Mouse (Mus musculus): ENCODE measurements at regions not wholly inside any gene's neighbourhood (a gene's known extent, or its start where the extent isn't known, plus 50 kb on each side); places are given as distances from the start of the nearest gene placed in this dataset.

DNA sequence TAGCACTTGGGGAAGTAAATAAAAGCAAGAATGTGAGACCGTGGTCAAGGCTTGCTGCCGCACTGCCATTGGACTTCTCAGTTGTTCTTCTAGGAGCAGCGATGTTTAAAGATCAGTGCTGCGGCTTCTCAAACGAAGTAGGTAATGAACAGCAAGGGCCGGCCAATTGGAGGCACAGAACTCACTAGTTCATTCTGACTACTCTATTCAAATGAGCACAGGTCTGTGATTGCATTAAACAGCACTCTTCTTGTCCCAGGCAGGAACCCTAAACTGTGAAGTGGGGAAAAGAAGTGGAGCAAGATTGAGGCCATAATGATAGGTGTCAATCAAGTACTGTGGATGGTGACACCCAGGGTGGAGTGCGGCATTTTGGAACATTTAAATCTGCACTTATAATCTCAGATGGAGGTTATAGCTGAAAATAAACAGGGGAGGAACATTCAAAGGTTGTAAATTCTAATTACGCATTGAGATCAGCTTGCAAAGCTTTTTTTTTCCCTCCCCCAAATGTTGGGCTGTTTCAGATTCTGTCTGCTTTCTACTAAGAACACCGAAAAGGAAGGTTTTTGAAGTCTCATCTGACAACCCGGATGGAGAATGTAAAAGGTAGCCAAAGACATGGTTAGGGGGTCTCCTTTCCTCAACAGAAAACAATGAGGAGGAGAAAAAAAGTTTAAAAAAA lies 438.5 kb upstream of the Pou3f3 start:
- no peaks in the 10 kb centered on the region for H3K9me3 ChIP-seq (replicated peaks)
- no peak overlapping the region for H3K4me2 ChIP-seq
- no peak overlapping the region for H3K4me3 ChIP-seq (replicated peaks)
- H3K4me1 ChIP-seq (replicated peaks) = no peaks in the 10 kb centered on the region
- 65% methylated on average over 10 of the region's 10 CpGs for WGBS (ENCODE audit: insufficient replicate concordance)
- no peaks in the 10 kb centered on the region for H3K27me3 ChIP-seq
- H3K36me3 ChIP-seq (replicated peaks) = no peaks in the 10 kb centered on the region
- no peak overlapping the region for H3K9ac ChIP-seq
- ATAC-seq (ENCODE audit: insufficient read depth) = no peak
- no peak overlapping the region for H3K27ac ChIP-seq (replicated peaks)

DNA sequence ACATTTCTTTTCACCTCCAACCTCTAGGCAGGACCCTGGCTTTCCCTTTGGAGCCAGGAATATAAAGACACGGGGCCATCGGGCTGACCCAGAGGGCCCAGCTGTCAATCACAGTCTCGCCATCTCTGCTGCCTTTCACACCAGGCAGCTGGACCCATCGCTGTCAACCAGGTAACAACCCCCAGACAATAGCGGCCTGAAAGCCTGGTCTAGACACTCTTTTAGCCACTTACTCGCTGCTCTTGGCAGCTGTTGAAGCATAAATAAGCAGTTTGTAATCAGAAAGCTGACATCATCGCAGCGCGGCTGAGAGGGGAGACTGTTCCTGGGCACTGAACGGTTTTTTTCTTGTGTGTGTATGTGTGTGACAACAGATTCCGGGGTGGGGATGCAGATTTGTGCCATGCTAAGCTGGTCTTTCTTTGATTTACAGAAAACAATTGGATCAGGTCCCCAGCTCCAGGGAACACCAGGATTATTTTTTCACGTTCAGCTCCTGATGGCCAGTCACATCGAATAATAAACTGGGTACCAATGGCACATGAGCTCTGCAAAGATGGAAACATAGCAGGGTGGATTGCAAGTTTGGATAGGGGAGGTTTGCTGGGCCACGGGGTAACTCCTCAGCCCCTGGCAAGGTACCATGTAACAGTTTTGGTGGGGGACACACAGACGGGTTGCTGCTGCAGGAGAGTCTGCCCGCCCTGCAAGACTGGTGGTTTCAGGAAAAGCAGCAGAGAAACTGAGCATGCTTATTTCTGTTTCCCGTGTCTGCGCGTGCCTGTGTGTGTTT lies 437.6 kb upstream of the Pou3f3 start:
- Histone ChIP-seq H3K9ac (no peak overlapping the region), H3K4me2 (no peak overlapping the region), H3K9me3 (replicated peaks) (no peaks in the 10 kb centered on the region), H3K4me3 (replicated peaks) (no peak overlapping the region), H3K36me3 (replicated peaks) (no peaks in the 10 kb centered on the region), H3K27ac (replicated peaks) (no peak overlapping the region), H3K27me3 (no peaks in the 10 kb centered on the region), H3K4me1 (replicated peaks) (no peaks in the 10 kb centered on the region)
- ATAC-seq (ENCODE audit: insufficient read depth) = no peak
- 56% methylated on average over 19 of the region's 19 CpGs for WGBS (ENCODE audit: insufficient replicate concordance)

DNA sequence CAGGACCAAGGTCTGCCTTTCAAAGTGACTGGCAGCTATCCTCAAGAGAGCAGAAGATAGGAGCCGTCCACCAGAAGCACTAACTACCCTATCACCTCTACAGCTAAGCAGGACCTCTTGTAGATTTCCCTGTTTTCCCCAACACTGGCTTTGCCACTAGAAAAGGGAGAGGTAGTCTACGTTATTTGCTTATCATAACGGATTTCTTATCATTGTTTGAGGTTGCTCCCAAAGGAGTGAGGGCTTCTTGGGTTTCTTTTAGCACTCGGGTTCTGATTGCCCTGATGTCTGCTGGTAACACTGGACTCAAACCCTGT lies 437.0 kb upstream of the Pou3f3 start:
- Histone ChIP-seq H3K4me2 (no peak overlapping the region), H3K9ac (no peak overlapping the region), H3K36me3 (replicated peaks) (no peaks in the 10 kb centered on the region), H3K4me1 (replicated peaks) (no peaks in the 10 kb centered on the region), H3K27me3 (no peaks in the 10 kb centered on the region), H3K27ac (replicated peaks) (no peak overlapping the region), H3K9me3 (replicated peaks) (no peaks in the 10 kb centered on the region), H3K4me3 (replicated peaks) (no peak overlapping the region)
- ATAC-seq (ENCODE audit: insufficient read depth) = no peak
- WGBS (ENCODE audit: insufficient replicate concordance) = 36% methylated on average over 4 of the region's 4 CpGs

DNA sequence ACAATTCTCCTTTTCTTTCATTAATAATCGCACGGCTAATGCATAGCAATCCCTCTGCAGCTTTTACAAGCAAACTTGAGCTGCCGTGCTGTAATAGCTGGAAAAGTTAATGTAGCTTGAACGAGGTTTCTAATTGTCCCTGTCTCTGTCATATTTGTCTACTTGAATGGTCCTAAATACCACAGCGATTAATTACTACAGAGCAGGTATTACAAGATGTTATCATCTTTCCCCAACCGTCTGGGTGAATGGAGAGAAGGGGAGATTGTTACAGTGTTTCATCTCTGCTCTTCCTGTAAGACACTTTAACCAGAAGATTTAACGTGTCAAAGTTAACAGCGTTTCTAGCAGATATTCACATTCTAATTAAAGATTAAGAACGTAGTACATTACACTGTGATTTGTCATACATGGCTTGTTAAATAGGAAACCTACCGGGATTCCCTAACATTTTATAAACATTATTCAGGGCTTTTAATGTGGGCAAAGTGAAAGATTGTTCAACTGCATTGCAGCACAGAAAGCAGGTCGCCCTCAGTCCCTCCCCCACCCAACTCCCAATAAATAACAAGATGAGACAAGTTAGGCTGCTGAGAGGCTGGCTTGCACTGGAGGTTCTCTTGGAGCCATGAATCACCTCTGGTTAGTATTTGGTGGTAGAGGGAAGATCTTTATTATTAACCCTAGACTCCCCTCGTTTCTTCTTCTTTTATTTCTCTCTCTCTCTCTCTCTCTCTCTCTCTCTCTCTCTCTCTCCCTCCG lies 436.2 kb upstream of the Pou3f3 start:
- Histone ChIP-seq H3K36me3 (replicated peaks) (no peaks in the 10 kb centered on the region), H3K27ac (replicated peaks) (no peak overlapping the region), H3K27me3 (no peaks in the 10 kb centered on the region), H3K4me3 (replicated peaks) (no peak overlapping the region), H3K9ac (no peak overlapping the region), H3K4me2 (no peak overlapping the region), H3K4me1 (replicated peaks) (no peaks in the 10 kb centered on the region), H3K9me3 (replicated peaks) (no peaks in the 10 kb centered on the region)
- WGBS (ENCODE audit: insufficient replicate concordance) = 48% methylated on average over 13 of the region's 13 CpGs
- ATAC-seq (ENCODE audit: insufficient read depth) = no peak

DNA sequence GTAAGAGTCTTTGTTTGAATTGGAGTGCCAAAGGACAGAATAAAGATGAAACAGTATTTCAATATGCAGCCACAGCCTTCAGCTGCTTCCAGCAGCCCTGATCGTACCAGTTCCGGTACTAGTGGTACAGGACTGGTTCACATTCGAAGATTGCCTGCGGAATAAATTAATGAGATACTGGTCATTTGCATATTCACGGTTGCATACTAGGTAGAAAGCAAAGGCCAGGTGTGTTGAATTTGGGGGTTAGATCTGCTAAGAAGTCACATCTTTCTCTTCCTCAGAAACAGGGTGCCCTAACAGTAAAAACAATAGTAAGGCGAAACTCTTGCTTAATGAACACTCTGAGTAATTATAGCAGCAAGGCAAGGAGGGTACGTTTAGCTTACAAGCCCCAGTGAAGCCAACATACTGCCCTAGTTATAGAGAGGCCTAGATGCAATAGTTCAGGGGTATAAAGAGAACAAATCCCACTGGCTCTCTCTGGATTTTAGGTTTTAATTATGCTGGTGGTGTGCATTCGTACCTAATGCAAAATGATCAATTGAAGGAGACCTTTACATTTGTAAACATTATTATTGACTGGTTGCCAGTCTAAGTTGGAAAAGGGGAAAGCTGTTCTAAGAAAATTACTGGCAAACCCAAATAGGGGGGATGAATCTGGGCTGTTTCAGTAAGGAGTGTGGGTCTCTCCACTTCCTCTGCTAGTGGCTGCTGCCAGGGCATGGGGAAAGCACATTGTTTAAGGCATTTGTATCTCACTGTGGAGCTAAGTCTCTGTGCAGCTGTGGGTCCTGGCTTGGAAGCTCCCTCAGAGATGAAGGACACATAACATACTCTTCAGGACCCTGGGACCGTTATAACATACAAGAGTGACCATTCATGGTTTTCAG lies 435.3 kb upstream of the Pou3f3 start:
- Histone ChIP-seq H3K36me3 (replicated peaks) (no peaks in the 10 kb centered on the region), H3K4me2 (no peak overlapping the region), H3K4me3 (replicated peaks) (no peak overlapping the region), H3K27ac (replicated peaks) (no peak overlapping the region), H3K9me3 (replicated peaks) (no peaks in the 10 kb centered on the region), H3K27me3 (no peaks in the 10 kb centered on the region), H3K4me1 (replicated peaks) (no peaks in the 10 kb centered on the region), H3K9ac (no peak overlapping the region)
- WGBS (ENCODE audit: insufficient replicate concordance) = 54% methylated on average over 9 of the region's 9 CpGs
- ATAC-seq (ENCODE audit: insufficient read depth) = no peak

DNA sequence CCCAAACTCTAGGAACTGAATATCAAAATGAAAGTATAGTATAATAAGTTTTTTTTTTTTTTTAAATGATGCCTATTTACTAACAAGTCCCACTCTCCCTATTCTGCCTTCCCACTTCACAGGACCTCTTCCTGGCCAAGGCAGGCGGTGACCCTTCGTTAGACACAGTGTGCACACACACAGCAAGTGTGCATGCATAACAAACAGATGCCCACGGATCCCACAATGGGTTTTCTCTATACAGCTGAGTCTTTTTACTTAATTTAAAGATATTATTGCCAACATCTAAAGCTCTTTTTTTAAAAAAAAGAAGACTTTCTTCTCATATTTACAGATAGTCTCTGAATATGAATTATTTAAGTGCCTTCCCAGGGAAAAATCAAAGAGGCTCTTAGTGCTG lies 434.5 kb upstream of the Pou3f3 start:
- Histone ChIP-seq H3K4me1 (replicated peaks) (no peaks in the 10 kb centered on the region), H3K36me3 (replicated peaks) (no peaks in the 10 kb centered on the region), H3K4me3 (replicated peaks) (no peak overlapping the region), H3K27me3 (no peaks in the 10 kb centered on the region), H3K4me2 (no peak overlapping the region), H3K9me3 (replicated peaks) (no peaks in the 10 kb centered on the region), H3K9ac (no peak overlapping the region), H3K27ac (replicated peaks) (no peak overlapping the region)
- WGBS (ENCODE audit: insufficient replicate concordance) = 41% methylated on average over 3 of the region's 3 CpGs
- no peak for ATAC-seq (ENCODE audit: insufficient read depth)

DNA sequence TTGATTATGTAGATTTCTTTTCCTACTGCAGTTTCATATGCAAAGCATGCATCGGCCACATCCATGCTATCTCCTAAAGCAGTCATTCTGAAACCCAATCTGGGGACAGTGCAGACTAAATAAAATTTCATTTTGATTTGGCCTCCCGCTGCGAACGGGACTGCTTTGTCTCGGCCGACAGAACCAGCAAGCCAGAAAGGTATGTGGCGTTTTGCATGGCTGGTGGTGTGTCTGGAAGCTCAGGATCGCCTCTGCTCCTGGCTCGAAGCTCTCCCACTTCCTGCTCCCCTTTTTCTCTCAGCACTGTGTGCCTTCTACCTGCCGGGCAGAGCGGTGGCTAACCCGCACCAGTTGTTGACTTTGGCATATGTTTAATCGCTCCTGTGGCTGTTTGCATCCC lies 433.8 kb upstream of the Pou3f3 start:
- no peak for ATAC-seq (ENCODE audit: insufficient read depth)
- Histone ChIP-seq H3K4me2 (0 out of 2 replicates have a peak overlapping the region, but pooled peaks have one; percentile 7), H3K36me3 (replicated peaks) (no peaks in the 10 kb centered on the region), H3K4me3 (replicated peaks) (no peak overlapping the region), H3K27me3 (no peaks in the 10 kb centered on the region), H3K9me3 (replicated peaks) (no peaks in the 10 kb centered on the region), H3K27ac (replicated peaks) (no peak overlapping the region), H3K9ac (no peak overlapping the region), H3K4me1 (replicated peaks) (no peaks in the 10 kb centered on the region)
- 18% methylated on average over 13 of the region's 13 CpGs for WGBS (ENCODE audit: insufficient replicate concordance)

DNA sequence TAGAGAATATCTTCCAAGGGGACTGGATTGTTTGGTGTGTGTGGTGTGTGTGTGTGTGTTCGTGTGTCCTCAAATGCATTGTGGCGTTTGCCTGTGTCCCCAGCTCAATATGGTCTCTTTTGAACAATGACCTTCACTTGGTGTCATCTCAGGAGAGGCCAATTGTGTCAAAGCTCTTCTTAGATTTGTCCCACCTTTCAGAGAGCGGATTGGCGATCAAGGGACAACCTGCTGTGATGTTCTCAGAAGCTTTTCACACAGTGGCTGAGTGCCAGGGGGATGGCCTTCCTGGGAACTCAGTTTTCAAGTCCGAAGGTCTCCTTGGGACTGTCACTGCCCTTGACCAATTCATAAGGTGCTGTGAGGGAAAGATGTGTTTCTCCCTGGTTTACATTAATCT lies 433.0 kb upstream of the Pou3f3 start:
- no peaks in the 10 kb centered on the region for H3K9me3 ChIP-seq (replicated peaks)
- no peak for ATAC-seq (ENCODE audit: insufficient read depth)
- H3K27me3 ChIP-seq = no peaks in the 10 kb centered on the region
- 49% methylated on average over 5 of the region's 5 CpGs for WGBS (ENCODE audit: insufficient replicate concordance)
- H3K36me3 ChIP-seq (replicated peaks) = no peaks in the 10 kb centered on the region
- H3K9ac ChIP-seq = no peak overlapping the region
- no peak overlapping the region for H3K4me2 ChIP-seq
- H3K4me3 ChIP-seq (replicated peaks) = no peak overlapping the region
- no peak overlapping the region for H3K27ac ChIP-seq (replicated peaks)
- no peaks in the 10 kb centered on the region for H3K4me1 ChIP-seq (replicated peaks)

DNA sequence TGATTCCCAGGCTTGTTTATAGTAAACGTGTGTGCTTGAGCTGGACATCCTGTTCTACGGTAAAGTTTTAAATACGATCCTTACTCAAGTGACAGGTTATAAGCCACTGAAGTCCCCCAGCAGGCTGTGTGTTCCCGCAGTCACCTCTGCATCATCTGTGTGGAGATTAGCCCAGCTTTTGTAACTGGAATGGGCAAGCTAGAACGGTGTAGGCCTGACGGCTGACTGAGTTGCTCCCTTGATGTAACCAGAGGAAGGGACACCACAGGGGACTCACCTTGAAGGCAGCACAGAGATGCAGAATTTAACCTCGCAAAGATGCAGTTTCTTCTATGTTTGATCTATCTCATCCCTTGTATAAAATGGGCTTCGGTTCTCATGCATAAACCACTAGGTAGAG lies 418.4 kb upstream of the Pou3f3 start:
- no peak overlapping the region for H3K4me2 ChIP-seq
- no peaks in the 10 kb centered on the region for H3K36me3 ChIP-seq (replicated peaks)
- H3K27ac ChIP-seq (replicated peaks) = no peak overlapping the region
- no peaks in the 10 kb centered on the region for H3K4me1 ChIP-seq (replicated peaks)
- H3K9me3 ChIP-seq (replicated peaks) = no peaks in the 10 kb centered on the region
- 54% methylated on average over 8 of the region's 8 CpGs for WGBS (ENCODE audit: insufficient replicate concordance)
- H3K27me3 ChIP-seq = no peaks in the 10 kb centered on the region
- H3K9ac ChIP-seq = no peak overlapping the region
- no peak overlapping the region for H3K4me3 ChIP-seq (replicated peaks)
- ATAC-seq (ENCODE audit: insufficient read depth) = no peak

DNA sequence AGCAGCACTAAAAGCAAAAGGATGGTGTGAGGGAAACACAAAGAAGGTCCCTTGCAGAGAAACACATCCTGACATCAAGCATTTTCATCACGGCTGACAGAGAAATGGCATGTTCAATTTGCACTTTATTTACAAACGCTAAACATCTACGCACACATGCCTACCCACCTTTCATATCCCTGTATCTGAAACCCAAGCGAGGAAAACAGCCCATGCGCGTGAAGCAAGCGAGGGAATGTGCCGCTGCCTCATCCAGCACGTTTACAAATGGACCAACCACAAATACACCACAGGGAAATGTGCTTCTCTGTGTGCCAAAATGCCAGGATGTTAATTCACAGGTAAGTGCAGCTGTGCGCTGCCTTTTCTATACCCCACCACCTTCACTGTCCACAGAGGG lies 399.7 kb upstream of the Pou3f3 start:
- Histone ChIP-seq H3K27me3 (no peaks in the 10 kb centered on the region), H3K4me3 (replicated peaks) (no peak overlapping the region), H3K36me3 (replicated peaks) (no peaks in the 10 kb centered on the region), H3K27ac (replicated peaks) (no peak overlapping the region), H3K9me3 (replicated peaks) (no peaks in the 10 kb centered on the region), H3K9ac (no peak overlapping the region), H3K4me2 (no peak overlapping the region), H3K4me1 (replicated peaks) (no peaks in the 10 kb centered on the region)
- ATAC-seq (ENCODE audit: insufficient read depth) = no peak
- WGBS (ENCODE audit: insufficient replicate concordance) = 76% methylated on average over 10 of the region's 10 CpGs

DNA sequence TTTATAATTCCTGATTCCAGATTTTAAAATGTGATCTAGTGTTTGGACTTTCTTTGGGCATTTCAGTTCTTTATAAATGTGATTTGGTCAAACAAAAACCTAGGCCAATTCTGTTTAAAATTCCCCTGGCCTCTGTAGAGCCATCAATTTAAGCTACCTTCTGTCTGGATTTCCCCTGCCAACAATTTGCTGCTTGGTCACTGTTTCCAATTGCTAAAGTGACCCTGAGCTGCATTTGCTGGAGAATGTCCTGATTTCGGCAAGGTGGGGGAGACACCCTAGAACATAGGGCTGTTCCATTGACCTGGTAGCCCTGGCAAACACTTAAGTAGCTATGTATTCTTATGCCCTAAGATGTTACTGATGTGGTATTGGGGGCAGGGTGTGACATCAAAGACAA lies 386.3 kb upstream of the Pou3f3 start:
- Histone ChIP-seq H3K4me3 (replicated peaks) (no peak overlapping the region), H3K36me3 (replicated peaks) (no peaks in the 10 kb centered on the region), H3K9ac (no peak overlapping the region), H3K27me3 (no peaks in the 10 kb centered on the region), H3K4me1 (replicated peaks) (no peaks in the 10 kb centered on the region), H3K27ac (replicated peaks) (no peak overlapping the region), H3K4me2 (no peak overlapping the region), H3K9me3 (replicated peaks) (no peaks in the 10 kb centered on the region)
- WGBS (ENCODE audit: insufficient replicate concordance) = 61% methylated on average over 1 of the region's 1 CpGs
- ATAC-seq (ENCODE audit: insufficient read depth) = no peak
